Mouse (Mus musculus): ENCODE measurements at regions not wholly inside any gene's neighbourhood (a gene's known extent, or its start where the extent isn't known, plus 50 kb on each side); places are given as distances from the start of the nearest gene placed in this dataset.

- TF ChIP-seq POLR2A (IDR thresholded peaks at IDR 0.05; ENCODE audit: control insufficient read depth, low read depth, low read length) (no peak), CTCF (IDR thresholded peaks at IDR 0.05; ENCODE audit: control insufficient read depth, insufficient read depth, insufficient replicate concordance, low read depth, low read length) (no peak)
- peaks cover 6% of the 10 kb centered on the region for H3K4me1 ChIP-seq (ENCODE audit: control insufficient read depth, insufficient read depth, low read length)
- H3K27ac ChIP-seq (ENCODE audit: control insufficient read depth, insufficient read depth, low read depth, low read length): no peak overlapping the region
- no peaks in the 10 kb centered on the region for H3K27me3 ChIP-seq (ENCODE audit: control insufficient read depth, insufficient read depth, low read length)
- H3K4me3 ChIP-seq (ENCODE audit: control insufficient read depth, low read depth, low read length): no peak overlapping the region
- H3K36me3 ChIP-seq (ENCODE audit: control insufficient read depth, insufficient read depth, low read length): no peaks in the 10 kb centered on the region
Observed at GRCm38 (mm10) chr14:102020161-102020605, 290.4 kb downstream of the Lmo7 start.

DNA sequence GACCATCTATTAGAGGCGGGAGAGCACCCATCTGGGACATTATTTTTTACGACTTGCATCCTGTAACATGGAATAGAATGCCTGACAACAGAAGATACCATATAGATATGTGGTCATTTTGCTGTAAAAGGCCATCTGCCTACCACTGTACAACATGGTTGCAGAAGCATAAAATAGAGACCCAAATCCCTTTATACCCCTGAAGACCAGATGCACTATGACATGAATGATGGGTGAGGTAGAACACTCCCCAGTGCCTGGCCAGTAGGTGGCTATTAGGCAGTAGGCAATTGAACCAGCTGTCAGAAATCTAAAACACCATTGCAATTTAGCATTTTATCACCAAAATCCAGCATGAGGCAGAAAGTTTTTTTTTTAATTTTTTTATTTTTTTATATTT, 289.6 kb downstream of the Lmo7 start:
- Histone ChIP-seq H3K27me3 (ENCODE audit: control insufficient read depth, insufficient read depth, low read length) (no peaks in the 10 kb centered on the region), H3K36me3 (ENCODE audit: control insufficient read depth, insufficient read depth, low read length) (no peaks in the 10 kb centered on the region), H3K4me1 (ENCODE audit: control insufficient read depth, insufficient read depth, low read length) (peaks cover 6% of the 10 kb centered on the region), H3K4me3 (ENCODE audit: control insufficient read depth, low read depth, low read length) (no peak overlapping the region), H3K27ac (ENCODE audit: control insufficient read depth, insufficient read depth, low read depth, low read length) (no peak overlapping the region)
- no peak for TF ChIP-seq POLR2A (IDR thresholded peaks at IDR 0.05; ENCODE audit: control insufficient read depth, low read depth, low read length)

DNA sequence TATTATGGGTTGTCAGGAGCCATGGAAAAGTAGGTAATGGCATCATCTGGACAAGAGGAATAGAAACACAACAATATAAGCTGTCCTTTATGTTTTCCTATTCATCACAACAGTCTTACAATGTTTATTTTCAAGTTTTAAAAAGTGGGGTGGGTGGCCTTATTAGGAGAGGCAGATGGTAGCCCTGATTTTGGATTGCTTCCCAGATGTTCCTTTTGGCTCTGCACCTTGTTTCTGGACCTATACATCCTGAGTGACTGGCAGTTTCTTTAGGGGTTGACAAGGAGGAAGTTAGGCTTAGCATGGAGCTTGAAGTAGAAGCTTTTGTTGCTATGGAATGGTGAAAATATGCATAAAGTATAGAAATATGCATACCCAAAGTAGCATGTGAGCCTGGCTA, 286.8 kb downstream of the Lmo7 start:
- no peak overlapping the region for H3K27ac ChIP-seq (ENCODE audit: control insufficient read depth, insufficient read depth, low read depth, low read length)
- H3K36me3 ChIP-seq (ENCODE audit: control insufficient read depth, insufficient read depth, low read length): no peaks in the 10 kb centered on the region
- H3K4me1 ChIP-seq (ENCODE audit: control insufficient read depth, insufficient read depth, low read length): peaks cover 6% of the 10 kb centered on the region
- no peak overlapping the region for H3K4me3 ChIP-seq (ENCODE audit: control insufficient read depth, low read depth, low read length)
- no peak for TF ChIP-seq CTCF (IDR thresholded peaks at IDR 0.05; ENCODE audit: control insufficient read depth, insufficient read depth, insufficient replicate concordance, low read depth, low read length)
- TF ChIP-seq POLR2A (IDR thresholded peaks at IDR 0.05; ENCODE audit: control insufficient read depth, low read depth, low read length): no peak
- no peaks in the 10 kb centered on the region for H3K27me3 ChIP-seq (ENCODE audit: control insufficient read depth, insufficient read depth, low read length)

DNA sequence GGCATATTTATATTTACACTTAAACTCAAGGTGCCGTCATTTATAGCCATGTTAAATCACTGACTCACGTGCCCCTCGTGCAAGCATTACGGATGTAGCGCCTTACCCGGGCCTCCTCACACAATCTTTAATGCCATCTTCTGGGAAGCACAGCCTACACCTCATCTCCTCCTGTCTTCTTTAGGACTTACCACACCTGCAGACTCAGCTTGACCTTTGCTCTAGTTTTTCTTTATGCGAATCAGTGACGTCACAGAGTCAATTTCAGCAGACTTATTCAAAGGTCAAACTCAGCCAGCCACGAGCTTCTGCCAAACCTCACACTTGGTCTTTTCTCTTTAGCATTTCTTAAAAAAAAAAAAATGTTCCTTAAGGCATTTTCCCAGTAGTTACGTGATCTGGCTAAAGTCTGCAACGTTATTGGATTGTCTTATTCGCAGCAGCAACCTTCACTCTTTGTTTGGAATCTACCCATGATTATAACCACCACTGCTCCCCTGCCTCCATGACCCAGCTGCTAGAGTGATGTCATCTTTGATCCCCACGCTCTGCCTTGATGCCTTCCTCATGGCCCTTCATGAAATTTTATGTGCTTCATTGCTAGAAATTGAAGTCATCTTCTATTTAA, 285.3 kb downstream of the Lmo7 start:
- Histone ChIP-seq H3K4me3 (ENCODE audit: control insufficient read depth, low read depth, low read length) (no peak overlapping the region), H3K36me3 (ENCODE audit: control insufficient read depth, insufficient read depth, low read length) (no peaks in the 10 kb centered on the region), H3K27me3 (ENCODE audit: control insufficient read depth, insufficient read depth, low read length) (no peaks in the 10 kb centered on the region), H3K27ac (ENCODE audit: control insufficient read depth, insufficient read depth, low read depth, low read length) (no peak overlapping the region), H3K4me1 (ENCODE audit: control insufficient read depth, insufficient read depth, low read length) (no peaks in the 10 kb centered on the region)
- no peak for TF ChIP-seq POLR2A (IDR thresholded peaks at IDR 0.05; ENCODE audit: control insufficient read depth, low read depth, low read length)
- TF ChIP-seq CTCF (IDR thresholded peaks at IDR 0.05; ENCODE audit: control insufficient read depth, insufficient read depth, insufficient replicate concordance, low read depth, low read length): no peak

DNA sequence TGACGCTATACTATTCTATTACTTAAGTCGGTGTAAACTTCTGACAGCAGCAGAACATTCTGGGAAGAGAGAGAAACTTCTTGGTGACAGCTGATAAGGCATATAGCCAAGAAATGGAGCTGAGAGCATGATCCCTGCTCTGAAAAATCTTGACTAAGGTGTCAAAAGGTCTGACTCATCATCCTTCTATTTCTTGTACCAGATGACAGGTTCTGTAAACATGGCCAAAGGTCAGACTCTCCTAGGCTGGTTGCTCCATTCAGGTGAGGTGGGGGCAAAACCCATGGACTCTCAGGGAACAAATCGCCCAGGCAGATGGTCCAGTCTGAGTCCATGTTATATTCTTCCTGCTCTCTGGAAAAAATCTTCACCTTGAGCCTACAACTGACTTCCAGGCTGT, 283.5 kb downstream of the Lmo7 start:
- H3K27ac ChIP-seq (ENCODE audit: control insufficient read depth, insufficient read depth, low read depth, low read length): no peak overlapping the region
- TF ChIP-seq POLR2A (IDR thresholded peaks at IDR 0.05; ENCODE audit: control insufficient read depth, low read depth, low read length) (no peak), CTCF (IDR thresholded peaks at IDR 0.05; ENCODE audit: control insufficient read depth, insufficient read depth, insufficient replicate concordance, low read depth, low read length) (no peak)
- no peaks in the 10 kb centered on the region for H3K4me1 ChIP-seq (ENCODE audit: control insufficient read depth, insufficient read depth, low read length)
- H3K36me3 ChIP-seq (ENCODE audit: control insufficient read depth, insufficient read depth, low read length): no peaks in the 10 kb centered on the region
- H3K27me3 ChIP-seq (ENCODE audit: control insufficient read depth, insufficient read depth, low read length): no peaks in the 10 kb centered on the region
- H3K4me3 ChIP-seq (ENCODE audit: control insufficient read depth, low read depth, low read length): no peak overlapping the region

- H3K36me3 ChIP-seq (ENCODE audit: control insufficient read depth, insufficient read depth, low read length): no peaks in the 10 kb centered on the region
- H3K27me3 ChIP-seq (ENCODE audit: control insufficient read depth, insufficient read depth, low read length): no peaks in the 10 kb centered on the region
- no peak overlapping the region for H3K27ac ChIP-seq (ENCODE audit: control insufficient read depth, insufficient read depth, low read depth, low read length)
- H3K4me1 ChIP-seq (ENCODE audit: control insufficient read depth, insufficient read depth, low read length): no peaks in the 10 kb centered on the region
- TF ChIP-seq POLR2A (IDR thresholded peaks at IDR 0.05; ENCODE audit: control insufficient read depth, low read depth, low read length): no peak
- no peak overlapping the region for H3K4me3 ChIP-seq (ENCODE audit: control insufficient read depth, low read depth, low read length)
Observed at GRCm38 (mm10) chr14:101997535-101997934, 267.8 kb downstream of the Lmo7 start.

- Histone ChIP-seq H3K36me3 (ENCODE audit: control insufficient read depth, insufficient read depth, low read length) (no peaks in the 10 kb centered on the region), H3K4me1 (ENCODE audit: control insufficient read depth, insufficient read depth, low read length) (no peaks in the 10 kb centered on the region), H3K4me3 (ENCODE audit: control insufficient read depth, low read depth, low read length) (no peak overlapping the region), H3K27ac (ENCODE audit: control insufficient read depth, insufficient read depth, low read depth, low read length) (no peak overlapping the region), H3K27me3 (ENCODE audit: control insufficient read depth, insufficient read depth, low read length) (no peaks in the 10 kb centered on the region)
- TF ChIP-seq POLR2A (IDR thresholded peaks at IDR 0.05; ENCODE audit: control insufficient read depth, low read depth, low read length) (no peak), CTCF (IDR thresholded peaks at IDR 0.05; ENCODE audit: control insufficient read depth, insufficient read depth, insufficient replicate concordance, low read depth, low read length) (no peak)
Observed at GRCm38 (mm10) chr14:101984401-101984800, 254.6 kb downstream of the Lmo7 start.
